Mouse (Mus musculus) hindbrain, embryonic 14.5 days (tissue): ENCODE measurements at regions not wholly inside any gene's neighbourhood (a gene's known extent, or its start where the extent isn't known, plus 50 kb on each side); places are given as distances from the start of the nearest gene placed in this dataset.
"Not testable (repeated sequence)": the region's sequence is repeated elsewhere in the genome, so short reads cannot be mapped to it uniquely, and the experiment has no call there.

Source experiments
- ATAC-seq: fragments of 200-750 bp; cut with Nextera tagmentation; 2 replicates; pipeline ENCODE4 v1.8.0; 2017; ENCODE audit warnings: moderate number of reproducible peaks, mild to moderate bottlenecking, moderate TSS enrichment, moderate library complexity; ENCODE audit not compliant: low FRiP score
- DNase-seq: peaks from one replicate; pipeline ENCODE4 v3.0.0-alpha.2; 2015; ENCODE audit warnings: low spot score
- H3K27ac ChIP-seq: fragments of 300-500 bp; sonication (generic); 2 replicates; pipeline ENCODE4 v1.5.1; 2014; ENCODE audit warnings: mild to moderate bottlenecking, moderate library complexity
- H3K27me3 ChIP-seq: fragments of 300-500 bp; sonication (generic); 2 replicates; pipeline ENCODE4 v1.6.1; 2014; ENCODE audit warnings: mild to moderate bottlenecking, low read length, mixed read lengths; ENCODE audit not compliant: control insufficient read depth, insufficient read depth
- H3K36me3 ChIP-seq: fragments of 300-500 bp; sonication (generic); replicated peaks from 2 replicates; pipeline ENCODE4 v1.6.1; 2014; ENCODE audit not compliant: control insufficient read depth, insufficient read depth
- H3K4me1 ChIP-seq: fragments of 300-500 bp; sonication (generic); replicated peaks from 2 replicates; pipeline ENCODE4 v1.6.1; 2014; ENCODE audit warnings: antibody characterized with exemption, low read length, mixed read lengths; ENCODE audit not compliant: control insufficient read depth, insufficient read depth
- H3K4me2 ChIP-seq: fragments of 300-500 bp; sonication (generic); replicated peaks from 2 replicates; pipeline ENCODE4 v1.6.1; 2014; ENCODE audit warnings: mild to moderate bottlenecking, moderate library complexity
- H3K4me3 ChIP-seq: fragments of 300-500 bp; sonication (generic); replicated peaks from 2 replicates; pipeline ENCODE4 v1.5.1; 2014; ENCODE audit warnings: mild to moderate bottlenecking, low read length
- H3K9ac ChIP-seq: fragments of 300-500 bp; sonication (generic); 2 replicates; pipeline ENCODE4 v1.6.1; 2014
- H3K9me3 ChIP-seq: fragments of 300-500 bp; sonication (generic); 2 replicates; pipeline ENCODE4 v1.6.1; 2016; ENCODE audit warnings: low read length; ENCODE audit not compliant: control insufficient read depth
- WGBS: fragments of 180-500 bp; shearing (Covaris S2); extraction: QIAGEN DNeasy Blood & Tissue Kit; methylation state at CpG from one replicate; pipeline ENCODE4 v1.1.7; 2014; 5-methylcytosine and 5-hydroxymethylcytosine counted together

- 87% methylated on average over 3 of the region's 3 CpGs for WGBS
- Histone ChIP-seq H3K4me1 (peaks cover 15% of the 10 kb centered on the region; the same call in 1 of the 2 replicates), H3K27ac (peak overlapping the region; percentile 85; the same call in 1 of the 2 replicates), H3K9me3 (no peaks in the 10 kb centered on the region), H3K27me3 (no peaks in the 10 kb centered on the region), H3K36me3 (no peaks in the 10 kb centered on the region), H3K4me2 (no peak overlapping the region), H3K9ac (no peak overlapping the region), H3K4me3 (no peak overlapping the region)
- DNase-seq: no peak
- no peak for ATAC-seq
These were observed 393.6 kb upstream of the Stxbp6 start for GRCm38 (mm10) chr12:45468093-45468492.

GRCm38 (mm10) chr12:45467058-45467457 lies 392.5 kb upstream of the Stxbp6 start:
- Histone ChIP-seq H3K4me3 (no peak overlapping the region), H3K4me1 (peaks cover 15% of the 10 kb centered on the region; the same call in 1 of the 2 replicates), H3K36me3 (no peaks in the 10 kb centered on the region), H3K4me2 (0 out of 2 replicates have a peak overlapping the region, but pooled peaks have one; percentile 28), H3K9ac (peak overlapping the region; percentile 16; the same call in 1 of the 2 replicates), H3K27me3 (no peaks in the 10 kb centered on the region), H3K9me3 (no peaks in the 10 kb centered on the region), H3K27ac (peak overlapping the region; percentile 85)
- DNase-seq (peak; percentile 64), ATAC-seq (peak; percentile 75)
- 32% methylated on average over 2 of the region's 2 CpGs for whole genome bisulfite sequencing

- Histone ChIP-seq H3K9ac (peak overlapping the region; percentile 16), H3K36me3 (no peaks in the 10 kb centered on the region), H3K4me3 (no peak overlapping the region), H3K4me2 (peak overlapping the region; percentile 28), H3K27me3 (no peaks in the 10 kb centered on the region), H3K4me1 (peaks cover 15% of the 10 kb centered on the region; the same call in 1 of the 2 replicates), H3K9me3 (no peaks in the 10 kb centered on the region), H3K27ac (peak overlapping the region; percentile 85)
- WGBS: 54% methylated on average over 3 of the region's 3 CpGs
- ATAC-seq: peak; percentile 95
- DNase-seq: peak; percentile 74
These were observed 391.6 kb upstream of the Stxbp6 start for GRCm38 (mm10) chr12:45466066-45466465.

- no peak overlapping the region for H3K27ac ChIP-seq
- no peaks in the 10 kb centered on the region for H3K36me3 ChIP-seq
- ATAC-seq: no peak
These were observed 390.4 kb upstream of the Stxbp6 start for GRCm38 (mm10) chr12:45464952-45465351.

GRCm38 (mm10) chr12:45458746-45459145 lies 384.2 kb upstream of the Stxbp6 start:
- ATAC-seq, H3K4me2 ChIP-seq: not testable (repeated sequence)
- 85% methylated on average over 8 of the region's 8 CpGs for WGBS

More at GRCm38 (mm10) chr12:45464952-45465351, 390.4 kb upstream of the Stxbp6 start:
- Histone ChIP-seq H3K4me2 (no peak overlapping the region), H3K4me1 (peaks cover 15% of the 10 kb centered on the region; the same call in 1 of the 2 replicates), H3K9ac (no peak overlapping the region), H3K9me3 (no peaks in the 10 kb centered on the region), H3K4me3 (no peak overlapping the region), H3K27me3 (no peaks in the 10 kb centered on the region)
- DNase-seq: no peak
- WGBS: 77% methylated on average over 2 of the region's 2 CpGs

GRCm38 (mm10) chr12:45443512-45444190 lies 369.1 kb upstream of the Stxbp6 start:
- ATAC-seq (peak; percentile 70), DNase-seq (peak; percentile 80)
- H3K27me3 ChIP-seq: no peaks in the 10 kb centered on the region
- H3K36me3 ChIP-seq: no peaks in the 10 kb centered on the region
- 60% methylated on average over 8 of the region's 8 CpGs for WGBS
- no peak overlapping the region for H3K4me2 ChIP-seq
- no peak overlapping the region for H3K4me3 ChIP-seq
- no peak overlapping the region for H3K9ac ChIP-seq
- no peaks in the 10 kb centered on the region for H3K4me1 ChIP-seq
- H3K9me3 ChIP-seq: no peaks in the 10 kb centered on the region
- no peak overlapping the region for H3K27ac ChIP-seq

More at GRCm38 (mm10) chr12:45458746-45459145, 384.2 kb upstream of the Stxbp6 start:
- not testable (repeated sequence) for H3K36me3 ChIP-seq, H3K4me3 ChIP-seq, H3K9ac ChIP-seq, H3K27me3 ChIP-seq, H3K27ac ChIP-seq, H3K4me1 ChIP-seq, H3K9me3 ChIP-seq, DNase-seq

GRCm38 (mm10) chr12:45442474-45442873 lies 368.0 kb upstream of the Stxbp6 start:
- Histone ChIP-seq H3K27ac (no peak overlapping the region), H3K9ac (no peak overlapping the region), H3K27me3 (no peaks in the 10 kb centered on the region), H3K36me3 (no peaks in the 10 kb centered on the region), H3K4me2 (no peak overlapping the region), H3K4me1 (no peaks in the 10 kb centered on the region), H3K9me3 (no peaks in the 10 kb centered on the region), H3K4me3 (no peak overlapping the region)
- DNase-seq (no peak), ATAC-seq (no peak)
- WGBS: 65% methylated on average over 4 of the region's 4 CpGs

GRCm38 (mm10) chr12:45439745-45440144 lies 365.2 kb upstream of the Stxbp6 start:
- Histone ChIP-seq H3K4me2 (no peak overlapping the region), H3K9me3 (no peaks in the 10 kb centered on the region), H3K27ac (no peak overlapping the region), H3K4me1 (no peaks in the 10 kb centered on the region), H3K4me3 (no peak overlapping the region), H3K36me3 (no peaks in the 10 kb centered on the region), H3K27me3 (no peaks in the 10 kb centered on the region), H3K9ac (no peak overlapping the region)
- ATAC-seq: no peak
- DNase-seq: no peak
- 87% methylated on average over 2 of the region's 2 CpGs for WGBS

- no peak overlapping the region for H3K4me2 ChIP-seq
- no peak overlapping the region for H3K9ac ChIP-seq
- H3K27me3 ChIP-seq: no peaks in the 10 kb centered on the region
- no peaks in the 10 kb centered on the region for H3K9me3 ChIP-seq
- no peak overlapping the region for H3K27ac ChIP-seq
- H3K4me3 ChIP-seq: no peak overlapping the region
- no peak for ATAC-seq
- H3K36me3 ChIP-seq: no peaks in the 10 kb centered on the region
- DNase-seq: peak; percentile 22
- no peaks in the 10 kb centered on the region for H3K4me1 ChIP-seq
These were observed 362.8 kb upstream of the Stxbp6 start for GRCm38 (mm10) chr12:45437271-45437670.
